Mouse (Mus musculus) embryonic facial prominence, embryonic 15.5 days (tissue): ENCODE measurements around the gene Wdr81. TPM values are rescaled to one million over a fixed set of nuclear protein-coding genes. Genes with fewer than 3 reads are reported as not detected.

Experiments used
- ATAC-seq: fragments of 200-750 bp; cut with Nextera tagmentation; 2 replicates; pipeline ENCODE4 v1.8.0; 2017; ENCODE audit warnings: low read depth, moderate TSS enrichment; ENCODE audit not compliant: insufficient number of reproducible peaks, low FRiP score, low TSS enrichment
- H3K27ac ChIP-seq: fragments of 300-500 bp; sonication (generic); replicated peaks from 2 replicates; pipeline ENCODE4 v1.5.1; 2015; ENCODE audit warnings: mild to moderate bottlenecking, inconsistent platforms
- H3K27me3 ChIP-seq: fragments of 300-500 bp; sonication (generic); 2 replicates; pipeline ENCODE4 v1.6.1; 2015; ENCODE audit warnings: inconsistent platforms
- H3K36me3 ChIP-seq: fragments of 300-500 bp; sonication (generic); 2 replicates; pipeline ENCODE4 v1.6.1; 2015; ENCODE audit warnings: mild to moderate bottlenecking, inconsistent platforms
- H3K4me1 ChIP-seq: fragments of 300-500 bp; sonication (generic); 2 replicates; pipeline ENCODE4 v1.6.1; 2015; ENCODE audit warnings: inconsistent platforms
- H3K4me2 ChIP-seq: fragments of 300-500 bp; sonication (generic); replicated peaks from 2 replicates; pipeline ENCODE4 v1.6.1; 2015; ENCODE audit warnings: mild to moderate bottlenecking, inconsistent platforms
- H3K4me3 ChIP-seq: fragments of 300-500 bp; sonication (generic); replicated peaks from 2 replicates; pipeline ENCODE4 v1.5.1; 2015; ENCODE audit warnings: mild to moderate bottlenecking, inconsistent platforms
- H3K9ac ChIP-seq: fragments of 300-500 bp; sonication (generic); 2 replicates; pipeline ENCODE4 v1.6.1; 2015; ENCODE audit warnings: inconsistent platforms
- H3K9me3 ChIP-seq: fragments of 300-500 bp; sonication (generic); replicated peaks from 2 replicates; pipeline ENCODE4 v1.6.1; 2016; ENCODE audit warnings: inconsistent platforms
- WGBS: fragments of 180-500 bp; shearing (Covaris S2); methylation state at CpG from one replicate; pipeline ENCODE4 v1.1.7; 2015; 5-methylcytosine and 5-hydroxymethylcytosine counted together
- polyA plus RNA-seq: library from polyadenylated mRNA; unstranded; fragments of >200 nt; fragmentation: Nextera tagmentation; extraction: Ambion mirVana; gene quantifications from 2 replicates; pipeline ENCODE4 v1.2.1, GENCODE M21; 2015

The Wdr81 gene
- polyA plus RNA-seq, 1 experiment from 2014 or later = 6.3 TPM

- Histone ChIP-seq H3K4me3 (no peak overlapping the region), H3K9me3 (no peaks in the 10 kb centered on the region; the same call in 1 of the 2 replicates), H3K27ac (no peak overlapping the region), H3K4me2 (no peak overlapping the region), H3K36me3 (no peaks in the 10 kb centered on the region), H3K4me1 (0 out of 2 replicates have a peak, but pooled peaks cover 5% of the 10 kb centered on the region), H3K27me3 (no peaks in the 10 kb centered on the region), H3K9ac (no peak overlapping the region)
- 81% methylated on average over 9 of the region's 9 CpGs for WGBS
- ATAC-seq = no peak
These were observed 25.4 kb downstream of the Wdr81 start for GRCm38 (mm10) chr11:75429019-75429705.

GRCm38 (mm10) chr11:75424459-75424858 lies 30.1 kb downstream of the Wdr81 start:
- ATAC-seq = no peak

GRCm38 (mm10) chr11:75424033-75424432 lies 30.5 kb downstream of the Wdr81 start:
- 91% methylated on average over 9 of the region's 9 CpGs for WGBS
- no peak overlapping the region for H3K4me2 ChIP-seq
- H3K9me3 ChIP-seq = no peaks in the 10 kb centered on the region
- H3K9ac ChIP-seq = no peak overlapping the region
- H3K27ac ChIP-seq = no peak overlapping the region
- no peak overlapping the region for H3K4me3 ChIP-seq
- H3K36me3 ChIP-seq = no peaks in the 10 kb centered on the region
- no peaks in the 10 kb centered on the region for H3K27me3 ChIP-seq
- H3K4me1 ChIP-seq = peaks cover 26% of the 10 kb centered on the region
- ATAC-seq = no peak

More at GRCm38 (mm10) chr11:75424459-75424858, 30.1 kb downstream of the Wdr81 start:
- no peak overlapping the region for H3K4me2 ChIP-seq
- H3K9ac ChIP-seq = no peak overlapping the region
- 92% methylated on average over 3 of the region's 3 CpGs for WGBS
- H3K27me3 ChIP-seq = no peaks in the 10 kb centered on the region
- H3K4me1 ChIP-seq = peaks cover 26% of the 10 kb centered on the region
- H3K9me3 ChIP-seq = no peaks in the 10 kb centered on the region
- no peak overlapping the region for H3K4me3 ChIP-seq
- H3K27ac ChIP-seq = no peak overlapping the region
- H3K36me3 ChIP-seq = no peaks in the 10 kb centered on the region

- no peak overlapping the region for H3K4me3 ChIP-seq
- H3K27ac ChIP-seq = no peak overlapping the region
- H3K36me3 ChIP-seq = no peaks in the 10 kb centered on the region
- peaks cover 26% of the 10 kb centered on the region for H3K4me1 ChIP-seq
- no peak for ATAC-seq
- H3K27me3 ChIP-seq = no peaks in the 10 kb centered on the region
- WGBS = 84% methylated on average over 3 of the region's 3 CpGs
- H3K9me3 ChIP-seq = no peaks in the 10 kb centered on the region
- no peak overlapping the region for H3K9ac ChIP-seq
- no peak overlapping the region for H3K4me2 ChIP-seq
These were observed 31.4 kb downstream of the Wdr81 start for GRCm38 (mm10) chr11:75423091-75423490.

GRCm38 (mm10) chr11:75422013-75422792 lies 32.3 kb downstream of the Wdr81 start, which contains the start of gene Serpinf1:
Serpinf1 (minus strand) TSS chr11:75422701.
- Histone ChIP-seq H3K27ac (peak within 1 kb of the TSS; percentile 86), H3K9ac (peak within 1 kb of the TSS; percentile 21)

GRCm38 (mm10) chr11:75421375-75422012 lies 33.0 kb downstream of the Wdr81 start:
- H3K4me2 ChIP-seq = peak overlapping the region; percentile 58
- peaks cover 6% of the 10 kb centered on the region; the same call in 1 of the 2 replicates for H3K36me3 ChIP-seq
- WGBS = 21% methylated on average over 6 of the region's 6 CpGs
- no peaks in the 10 kb centered on the region for H3K9me3 ChIP-seq
- H3K27ac ChIP-seq = peak overlapping the region; percentile 86
- peak overlapping the region; percentile 52 for H3K4me3 ChIP-seq
- peaks cover 26% of the 10 kb centered on the region for H3K4me1 ChIP-seq
- H3K9ac ChIP-seq = peak overlapping the region; percentile 21
- no peaks in the 10 kb centered on the region for H3K27me3 ChIP-seq
- peak; percentile 85 for ATAC-seq

More at GRCm38 (mm10) chr11:75422013-75422792, 32.3 kb downstream of the Wdr81 start, which contains the start of gene Serpinf1:
- Histone ChIP-seq H3K4me1 (peaks cover 26% of the 10 kb centered on the region), H3K4me3 (peak within 1 kb of the TSS; percentile 52), H3K36me3 (peaks cover 6% of the 10 kb centered on the region; the same call in 1 of the 2 replicates), H3K9me3 (no peaks in the 10 kb centered on the region), H3K4me2 (peak within 1 kb of the TSS; percentile 58), H3K27me3 (no peaks in the 10 kb centered on the region)
- 26% methylated on average over 10 of the region's 10 CpGs for WGBS
- ATAC-seq = 0 out of 2 replicates have a peak, but pooled peaks have one; percentile 9

- no peak for ATAC-seq
- H3K27ac ChIP-seq = peak overlapping the region; percentile 86
- 26% methylated on average over 5 of the region's 5 CpGs for WGBS
- H3K9ac ChIP-seq = no peak overlapping the region
- peak overlapping the region; percentile 58 for H3K4me2 ChIP-seq
- no peaks in the 10 kb centered on the region for H3K9me3 ChIP-seq
- H3K27me3 ChIP-seq = no peaks in the 10 kb centered on the region
- peaks cover 6% of the 10 kb centered on the region; the same call in 1 of the 2 replicates for H3K36me3 ChIP-seq
- peak overlapping the region; percentile 52 for H3K4me3 ChIP-seq
- H3K4me1 ChIP-seq = peaks cover 26% of the 10 kb centered on the region
These were observed 33.6 kb downstream of the Wdr81 start for GRCm38 (mm10) chr11:75420810-75421374.

- no peak for ATAC-seq
- WGBS = 76% methylated on average over 7 of the region's 7 CpGs
These were observed 34.5 kb downstream of the Wdr81 start for GRCm38 (mm10) chr11:75420037-75420436.

GRCm38 (mm10) chr11:75415994-75416393 lies 38.5 kb downstream of the Wdr81 start:
- Histone ChIP-seq H3K36me3 (peaks cover 31% of the 10 kb centered on the region), H3K4me3 (no peak overlapping the region), H3K4me2 (no peak overlapping the region), H3K9me3 (no peaks in the 10 kb centered on the region), H3K27ac (no peak overlapping the region), H3K4me1 (peaks cover 18% of the 10 kb centered on the region), H3K9ac (no peak overlapping the region), H3K27me3 (no peaks in the 10 kb centered on the region)
- WGBS = 83% methylated on average over 13 of the region's 13 CpGs
- no peak for ATAC-seq

More at GRCm38 (mm10) chr11:75420037-75420436, 34.5 kb downstream of the Wdr81 start:
- Histone ChIP-seq H3K27ac (0 out of 2 replicates have a peak overlapping the region, but pooled peaks have one; percentile 86), H3K9me3 (no peaks in the 10 kb centered on the region), H3K9ac (no peak overlapping the region), H3K36me3 (peaks cover 10% of the 10 kb centered on the region; the same call in 1 of the 2 replicates), H3K4me2 (peak overlapping the region; percentile 58; the same call in 1 of the 2 replicates), H3K4me1 (peaks cover 31% of the 10 kb centered on the region), H3K4me3 (no peak overlapping the region), H3K27me3 (no peaks in the 10 kb centered on the region)

- WGBS = 39% methylated on average over 7 of the region's 7 CpGs
- no peaks in the 10 kb centered on the region for H3K27me3 ChIP-seq
- no peak overlapping the region for H3K4me2 ChIP-seq
- no peak overlapping the region for H3K4me3 ChIP-seq
- H3K9me3 ChIP-seq = no peaks in the 10 kb centered on the region
- H3K36me3 ChIP-seq = peaks cover 39% of the 10 kb centered on the region
- no peak overlapping the region for H3K9ac ChIP-seq
- ATAC-seq = 0 out of 2 replicates have a peak, but pooled peaks have one; percentile 39
- peaks cover 9% of the 10 kb centered on the region for H3K4me1 ChIP-seq
- no peak overlapping the region for H3K27ac ChIP-seq
These were observed 39.4 kb downstream of the Wdr81 start for GRCm38 (mm10) chr11:75415096-75415495.
